Mouse (Mus musculus): ENCODE results near the gene Tmem232. TPM values are rescaled to one million over a fixed set of nuclear protein-coding genes. Genes with fewer than 3 reads are reported as not detected.

Tmem232 gene
- 0.34 and 0.68 TPM in 2 replicates for polyA plus RNA-seq (2012; rRNA removed)

GRCm38 (mm10) chr17:65540441-65541272 lies at the start of gene Tmem232:
TSS of gene Tmem232 (minus strand) at chr17:65540782.

Other genes with a start within 250 kb of the Tmem232 start
- 94.5 and 100 TPM in 2 replicates for gene Vapa, start 72.8 kb upstream of the Tmem232 start, polyA plus RNA-seq (2012; rRNA removed)
- gene Txndc2, start 101.4 kb upstream of the Tmem232 start, polyA plus RNA-seq (2012; rRNA removed): 0.05 and 0.10 TPM in 2 replicates
- gene Rab31, start 232.0 kb upstream of the Tmem232 start, polyA plus RNA-seq (2012; rRNA removed): 54.0 and 57.8 TPM in 2 replicates
- gene Ppp4r1, start 241.8 kb upstream of the Tmem232 start, polyA plus RNA-seq (2012; rRNA removed): 75.5 and 83.3 TPM in 2 replicates